In genomic region chr16:11418183-11418588, GRCm38 (mm10) we compare ENCODE assay signal across 9 mouse cellular contexts.
DNase-seq lines count a peak whose midpoint lies in the region; ATAC-seq and TF ChIP-seq lines count a peak whose summit lies in the region.
"Had no signal": no experiment of that assay in that cellular context is flagged by ENCODE, and none has a peak within 500 bp of the region (broad histone marks: within the 10 kb centered on the region; RNA-seq: fewer than 3 reads in every experiment).

No protein-coding gene starts in this region.

- H3K4me1 ChIP-seq in bone marrow, adult 2 months (ENCODE audit: control insufficient read depth, insufficient read depth, low read length): no peaks in the 10 kb centered on the region; the same call in 1 of the 2 replicates
- H3K4me1 ChIP-seq in embryonic fibroblast, embryonic 13.5 days (ENCODE audit: control insufficient read depth, insufficient read depth, low read length): peaks cover 5% of the 10 kb centered on the region
- H3K4me1 ChIP-seq in hindbrain, embryonic 15.5 days (replicated peaks): 0 out of 2 replicates have a peak, but pooled peaks cover 4% of the 10 kb centered on the region
- no peaks in the 10 kb centered on the region for H3K4me1 ChIP-seq in midbrain, embryonic 13.5 days (replicated peaks)
- no peaks in the 10 kb centered on the region for H3K4me1 ChIP-seq in stomach, embryonic 15.5 days

- H3K4me3 ChIP-seq in bone marrow, adult 2 months (replicated peaks; ENCODE audit: control insufficient read depth, low read depth, low read length): no peak overlapping the region
- H3K4me3 ChIP-seq in embryonic fibroblast, embryonic 13.5 days (ENCODE audit: insufficient read depth, low read length): no peak overlapping the region
- H3K4me3 ChIP-seq in hindbrain, embryonic 15.5 days: no peak overlapping the region
- H3K4me3 ChIP-seq in midbrain, embryonic 13.5 days (replicated peaks): no peak overlapping the region
- H3K4me3 ChIP-seq in stomach, embryonic 15.5 days (replicated peaks): no peak overlapping the region
- H3K4me3 ChIP-seq: erythroblast, embryonic 14.5 days had no signal

- DNase-seq in right cerebral cortex, adult 18-20 months: peak; percentile 50
- DNase-seq in right cerebral cortex, postnatal 25 days: no peak
- DNase-seq in left cerebral cortex, postnatal 36 days (ENCODE audit: low spot score in 2 of 2): peak; percentile 44 to 51

- H3K9ac ChIP-seq in hindbrain, embryonic 15.5 days: no peak overlapping the region
- H3K9ac ChIP-seq in midbrain, embryonic 13.5 days (replicated peaks): no peak overlapping the region
- H3K9ac ChIP-seq in stomach, embryonic 15.5 days: no peak overlapping the region

- TF ChIP-seq CTCF in bone marrow, adult 2 months (IDR thresholded peaks at IDR 0.05; ENCODE audit: control insufficient read depth, insufficient read depth, low read length): peak; percentile 98
- TF ChIP-seq CTCF in embryonic fibroblast, embryonic 13.5 days (IDR thresholded peaks at IDR 0.05; ENCODE audit: borderline replicate concordance, insufficient read depth, low read length): peak; percentile 92; the same call in 1 of the 2 replicates

- peak; percentile 82 for ATAC-seq in hindbrain, embryonic 15.5 days (ENCODE audit: low FRiP score, low read depth)
- peak; percentile 78 for ATAC-seq in midbrain, embryonic 13.5 days
- peak; percentile 54; the same call in 1 of the 2 replicates for ATAC-seq in stomach, embryonic 15.5 days (ENCODE audit: insufficient read depth, low FRiP score, low read depth)

- H3K36me3 ChIP-seq in hindbrain, embryonic 15.5 days: peaks cover 5% of the 10 kb centered on the region; the same call in 1 of the 2 replicates
- H3K36me3 ChIP-seq in midbrain, embryonic 13.5 days: peaks cover 28% of the 10 kb centered on the region
- peaks cover 6% of the 10 kb centered on the region; the same call in 1 of the 2 replicates for H3K36me3 ChIP-seq in stomach, embryonic 15.5 days

- H3K27ac ChIP-seq in bone marrow, adult 2 months (ENCODE audit: control insufficient read depth, insufficient read depth, low read depth, low read length, poor library complexity): no peak overlapping the region
- H3K27ac ChIP-seq in embryonic fibroblast, embryonic 13.5 days (ENCODE audit: insufficient read depth, low read length): no peak overlapping the region
- no peak overlapping the region for H3K27ac ChIP-seq in hindbrain, embryonic 15.5 days (replicated peaks)
- H3K27ac ChIP-seq in midbrain, embryonic 13.5 days: no peak overlapping the region
- H3K27ac ChIP-seq in stomach, embryonic 15.5 days: no peak overlapping the region

- no peak overlapping the region for H3K4me2 ChIP-seq in hindbrain, embryonic 15.5 days
- H3K4me2 ChIP-seq in midbrain, embryonic 13.5 days (replicated peaks): no peak overlapping the region
- H3K4me2 ChIP-seq in stomach, embryonic 15.5 days: no peak overlapping the region

- no peak for TF ChIP-seq POLR2A in bone marrow, adult 2 months (IDR thresholded peaks at IDR 0.05; ENCODE audit: borderline replicate concordance, control insufficient read depth, low read depth, low read length)
- no peak for TF ChIP-seq POLR2A in embryonic fibroblast, embryonic 13.5 days (IDR thresholded peaks at IDR 0.05; ENCODE audit: low read depth, low read length)

- H3K9me3 ChIP-seq in hindbrain, embryonic 15.5 days: no peaks in the 10 kb centered on the region
- no peaks in the 10 kb centered on the region for H3K9me3 ChIP-seq in midbrain, embryonic 13.5 days
- no peaks in the 10 kb centered on the region for H3K9me3 ChIP-seq in stomach, embryonic 15.5 days

- no peaks in the 10 kb centered on the region for H3K27me3 ChIP-seq in hindbrain, embryonic 15.5 days
- no peaks in the 10 kb centered on the region for H3K27me3 ChIP-seq in midbrain, embryonic 13.5 days
- H3K27me3 ChIP-seq in stomach, embryonic 15.5 days (replicated peaks): no peaks in the 10 kb centered on the region

- intact Hi-C loops in left cerebral cortex, postnatal 36 days (cut with DNase I): loop anchor here (5.0 to 10.0 kb wide), 3 partner anchors 96 to 543 kb away; partner anchors contain the start of genes Gspt1 and Snx29

- 16% methylated on average over 7 of the region's 7 CpGs for WGBS in bone marrow, adult 2 months
- 17% methylated on average over 7 of the region's 7 CpGs for WGBS in hindbrain, embryonic 15.5 days
- WGBS in midbrain, embryonic 13.5 days: 16% methylated on average over 7 of the region's 7 CpGs
- WGBS in stomach, embryonic 15.5 days: 15% methylated on average over 7 of the region's 7 CpGs
